Mouse (Mus musculus) left cerebral cortex, adult 11 months (tissue): ENCODE measurements at regions not wholly inside any gene's neighbourhood (a gene's known extent, or its start where the extent isn't known, plus 50 kb on each side); places are given as distances from the start of the nearest gene placed in this dataset.

Source experiments
- DNase-seq: peaks from one replicate; pipeline ENCODE4 v3.0.0; 2022; ENCODE audit warnings: low spot score

DNA sequence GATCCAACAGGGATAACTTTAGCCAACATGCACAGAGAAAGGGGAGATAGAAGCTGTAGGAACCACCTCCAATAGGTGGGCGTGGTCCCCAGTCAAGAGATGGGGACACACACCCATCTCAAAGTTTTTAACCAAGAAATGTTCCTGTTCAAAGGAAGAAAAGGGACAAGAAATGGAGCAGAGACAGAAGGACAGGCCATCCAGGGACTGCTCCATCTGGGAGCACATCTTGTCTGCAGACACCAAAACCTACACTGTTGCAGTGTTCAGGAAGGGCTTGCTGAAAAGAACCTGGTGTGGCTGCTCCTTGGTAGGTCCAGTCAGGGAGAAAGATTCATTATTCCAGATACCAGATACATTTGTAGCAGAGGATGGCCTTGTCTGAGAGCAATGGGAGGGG is 676.5 kb upstream of the Foxg1 start:
- no peak for DNase-seq

DNA sequence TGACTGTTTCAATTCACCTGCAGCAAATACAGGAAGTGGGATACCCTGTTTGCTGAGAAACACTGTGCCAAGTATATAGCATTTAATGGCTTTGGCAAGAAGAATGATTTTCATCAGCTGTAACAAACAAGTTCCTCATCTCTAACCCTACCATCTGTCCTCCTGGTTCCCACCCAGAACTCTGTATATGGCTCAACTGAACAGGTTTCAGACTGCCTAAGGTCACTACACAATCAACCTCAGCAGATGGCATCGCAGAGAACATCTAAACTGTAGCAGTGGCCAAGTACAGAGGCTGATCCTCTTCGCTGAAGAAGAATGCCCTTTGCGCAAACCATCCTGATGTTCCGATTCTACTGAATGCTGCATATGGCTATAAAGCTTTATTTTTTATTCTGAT is 668.8 kb upstream of the Foxg1 start:
- no peak for DNase-seq

DNA sequence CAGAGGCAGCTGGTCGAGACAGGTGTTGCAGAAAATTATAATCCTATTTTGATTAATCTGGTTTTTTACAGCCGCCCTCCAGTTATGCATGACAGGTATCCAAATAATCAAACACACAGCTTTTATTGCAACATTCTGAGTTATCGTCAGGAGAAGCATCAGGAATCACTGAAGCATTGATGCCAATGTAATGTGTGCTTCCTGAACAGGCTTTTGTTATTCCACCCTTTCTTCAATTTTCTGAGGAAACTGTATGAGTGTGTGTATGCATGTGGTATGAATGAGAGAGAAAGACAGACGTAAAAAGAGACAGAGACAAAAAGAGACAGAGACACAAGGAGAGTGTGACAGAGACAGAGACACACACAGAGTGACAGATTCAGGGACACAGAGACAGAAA is 652.6 kb upstream of the Foxg1 start:
- DNase-seq = no peak

DNA sequence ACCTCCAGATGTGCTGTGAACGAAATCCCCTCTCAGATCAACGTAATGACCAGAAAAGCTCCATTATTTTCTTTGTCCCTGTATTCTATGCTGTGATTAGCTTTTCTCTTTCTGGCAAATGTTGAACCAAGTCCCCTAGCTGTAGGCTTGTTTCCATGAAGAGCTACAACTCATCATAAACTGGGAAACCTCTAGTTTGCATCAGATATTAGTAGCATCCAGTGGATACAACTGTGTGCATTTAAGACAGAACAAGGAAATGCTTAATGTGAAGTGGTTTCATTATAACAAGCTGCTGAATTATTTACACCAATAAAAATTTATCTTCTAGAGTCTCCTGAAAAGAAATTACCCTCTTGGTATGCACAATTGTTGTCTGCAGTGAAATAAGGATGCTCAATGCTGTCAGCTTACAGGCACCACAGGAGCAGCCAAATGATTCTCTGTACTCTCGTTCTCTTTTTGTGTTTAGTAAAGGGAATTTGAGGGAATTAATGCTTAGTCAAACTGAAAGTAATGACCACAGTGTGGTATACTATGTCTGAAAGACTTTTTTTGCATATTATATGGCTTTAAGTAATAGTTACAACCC is 623.6 kb upstream of the Foxg1 start:
- no peak for DNase-seq
